Mouse (Mus musculus) thymus, postnatal 25 days (tissue): ENCODE results near the gene Bub1b.

Experiments
- DNase-seq: peaks from one replicate; pipeline ENCODE4 v3.0.0; 2022

The Bub1b gene

DNA sequence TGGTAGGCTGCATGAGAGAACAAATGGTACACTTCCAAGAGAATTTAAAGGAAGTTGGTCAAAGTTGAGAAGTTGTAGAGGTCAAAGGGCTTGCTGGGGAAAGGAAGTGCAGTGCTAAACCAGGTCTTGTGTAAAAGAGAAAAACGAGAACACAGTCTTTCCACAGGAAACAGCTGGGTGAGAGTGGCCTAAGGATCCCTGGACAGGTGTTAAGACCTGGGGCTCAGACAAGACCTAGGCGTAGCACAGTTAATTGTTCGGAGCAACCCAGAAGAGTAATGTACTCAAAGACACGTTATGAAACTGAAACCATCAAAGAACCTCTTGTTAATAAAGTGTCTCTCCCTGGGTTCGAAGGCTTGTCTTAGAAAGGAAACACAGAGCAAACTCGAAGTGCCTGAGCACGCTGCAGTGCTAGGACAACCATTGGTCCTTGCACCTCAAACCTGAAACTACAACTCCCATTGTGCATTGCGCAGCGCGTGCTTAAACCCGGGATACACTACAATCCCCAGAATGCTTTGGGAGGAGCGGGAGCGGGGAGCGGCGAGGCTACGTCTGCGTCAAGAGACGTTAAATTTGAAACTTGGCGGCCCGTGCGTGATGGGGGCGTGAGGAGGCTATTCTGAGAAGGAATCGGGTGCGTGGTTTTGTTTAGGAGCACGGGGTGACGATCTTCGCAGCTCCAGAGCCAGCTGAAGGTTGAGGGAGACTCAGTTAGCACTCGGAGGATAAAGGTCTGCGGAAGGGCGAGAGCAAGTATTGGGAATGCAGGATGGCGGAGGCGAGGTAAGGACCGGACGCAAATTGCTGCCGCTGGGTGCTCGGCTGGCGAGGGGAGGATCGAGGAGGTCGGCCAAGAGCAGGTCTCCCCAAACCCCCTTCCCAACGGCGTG is at the start of gene Bub1b:
Gene Bub1b, plus strand, starts transcription at position 539 of the 896 bp plus-strand sequence.
- peak; percentile 90 for DNase-seq

DNA sequence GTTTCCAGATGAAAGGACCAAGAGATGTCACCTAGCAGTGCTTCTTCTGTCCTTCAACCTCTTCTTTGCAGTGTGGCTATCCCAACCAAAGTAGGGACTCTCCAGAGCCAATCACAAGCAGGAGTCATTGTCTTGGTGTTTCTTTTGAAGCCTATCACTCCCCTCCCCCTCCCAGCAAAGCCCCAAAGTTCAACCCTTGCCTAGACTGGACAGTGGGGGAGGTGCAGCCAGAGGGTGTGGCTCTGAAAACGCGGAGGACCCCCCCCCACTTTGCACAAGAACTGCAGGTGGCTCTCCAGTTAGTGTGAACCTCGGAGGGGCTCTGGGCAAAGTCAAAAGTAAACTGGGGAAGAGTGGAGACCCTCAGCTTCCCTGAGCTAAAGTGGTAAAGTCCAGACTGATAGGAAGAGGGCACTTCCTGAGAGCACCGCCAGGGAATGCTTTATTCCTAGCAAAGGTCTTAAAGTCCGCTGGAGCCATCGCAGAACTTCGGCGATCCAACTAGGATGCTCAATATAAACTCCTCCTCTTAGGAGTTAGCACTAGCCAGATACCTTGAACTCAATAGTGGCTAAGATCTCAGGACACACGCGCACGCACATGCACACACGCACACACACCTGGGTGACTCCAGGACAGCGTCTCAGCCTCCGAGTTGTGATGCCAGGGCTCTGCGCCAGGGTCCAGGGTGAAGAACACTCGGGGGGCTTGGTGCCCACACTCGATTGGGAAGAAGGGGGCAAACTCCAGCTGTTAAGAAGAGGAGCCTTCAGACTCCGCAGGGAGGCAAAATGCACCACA is 49.4 kb upstream of the Bub1b start:
- DNase-seq, result peak; percentile 43

DNA sequence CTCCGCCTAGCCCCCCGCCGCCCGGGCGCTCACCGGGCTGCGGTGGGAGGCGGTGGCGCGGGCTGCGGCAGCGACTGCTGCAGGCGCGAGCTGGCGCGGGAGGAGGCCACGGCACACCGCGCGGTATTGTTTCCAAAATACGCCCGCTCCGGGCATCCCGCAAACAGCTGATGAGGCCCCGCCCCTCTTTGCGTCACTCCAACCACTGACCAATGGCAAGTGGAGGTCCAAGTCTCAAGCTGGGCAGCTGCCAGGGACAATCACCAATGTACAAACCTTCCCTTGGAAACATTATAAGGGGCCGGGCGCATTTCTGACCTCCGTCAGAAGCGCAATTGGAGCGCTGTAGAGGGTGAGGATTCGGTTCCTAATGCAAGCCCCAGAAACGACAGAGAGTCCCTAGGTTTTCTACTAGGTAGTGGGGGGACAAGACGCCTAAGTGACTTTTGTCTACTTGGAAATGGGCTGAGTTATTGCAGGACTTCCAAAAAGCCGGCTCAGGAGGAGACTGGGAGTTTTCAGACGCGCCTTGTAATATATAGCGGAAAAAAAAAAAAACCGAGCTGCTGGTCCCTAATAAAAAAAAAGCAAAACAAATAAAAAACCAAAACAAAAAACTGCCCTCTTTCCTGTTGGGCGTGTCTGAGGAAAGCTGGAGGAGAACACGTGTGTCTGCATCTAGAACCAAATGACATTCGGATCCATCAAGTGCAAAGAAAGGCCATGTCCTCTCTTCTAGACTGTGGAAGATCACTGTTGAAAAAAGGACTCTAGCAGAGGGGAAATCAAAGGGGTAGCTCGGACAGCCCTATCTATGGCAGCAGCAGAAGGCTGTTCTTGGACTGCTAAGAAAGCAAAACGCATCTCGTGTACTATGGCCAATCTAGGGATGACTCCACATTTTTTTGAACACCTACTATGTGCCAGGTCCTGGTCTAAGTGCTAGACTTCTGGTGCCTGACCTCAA is 48.2 kb upstream of the Bub1b start, which contains the start of gene Bmf:
Gene Bmf, minus strand, starts transcription at position 181 of the 967 bp plus-strand sequence.
- DNase-seq, result peak; percentile 83

DNA sequence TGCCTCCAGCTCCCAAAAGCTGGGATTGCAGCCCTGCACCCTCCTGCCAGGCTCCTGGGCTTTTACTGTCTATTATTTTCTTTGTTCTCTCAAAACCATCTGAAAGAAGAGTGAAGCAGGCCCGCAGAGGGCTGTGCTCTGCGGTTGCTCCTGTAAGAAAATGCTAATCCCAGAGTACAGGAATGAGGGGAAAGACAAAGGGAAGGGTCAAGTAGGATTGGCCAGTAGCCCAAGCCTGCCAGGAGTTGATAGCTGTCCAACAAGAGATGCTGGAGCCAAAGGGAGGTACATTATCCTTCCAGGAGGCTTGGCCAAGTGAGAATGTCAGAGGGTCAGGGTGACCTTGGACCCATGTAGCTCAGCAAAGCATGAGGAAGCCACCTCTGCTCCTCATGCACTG is 46.4 kb upstream of the Bub1b start:
- DNase-seq, result no peak

DNA sequence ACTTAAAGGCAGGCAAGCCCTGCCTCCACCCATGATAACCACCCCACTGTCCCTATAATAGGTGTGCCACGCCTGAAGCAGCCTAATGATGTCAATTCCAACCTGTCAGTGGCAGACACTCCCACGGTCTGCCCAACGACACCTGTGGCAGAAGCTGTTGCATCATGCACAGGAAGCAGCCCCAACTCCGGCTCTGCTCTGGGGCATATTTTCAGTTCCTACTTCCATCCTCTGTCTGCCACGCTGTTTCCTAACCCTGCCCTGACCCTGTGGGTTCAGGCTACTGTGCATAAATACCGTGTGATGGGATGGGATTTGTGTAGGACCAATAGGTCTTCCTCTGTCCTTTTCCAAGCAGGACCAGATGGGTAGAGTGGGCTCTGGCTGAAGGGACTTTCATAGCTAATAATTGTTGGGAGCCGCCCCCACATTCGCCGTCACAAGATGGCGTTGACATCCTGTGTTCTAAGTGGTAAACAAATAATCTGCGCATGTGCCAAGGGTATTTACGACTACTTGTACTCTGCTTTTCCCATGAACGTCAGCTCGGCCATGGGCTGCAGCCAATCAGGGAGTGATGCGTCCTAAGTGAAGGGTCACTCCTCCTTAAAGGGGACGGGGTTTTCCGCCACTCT is 43.5 kb upstream of the Bub1b start:
- DNase-seq, result peak; percentile 77

DNA sequence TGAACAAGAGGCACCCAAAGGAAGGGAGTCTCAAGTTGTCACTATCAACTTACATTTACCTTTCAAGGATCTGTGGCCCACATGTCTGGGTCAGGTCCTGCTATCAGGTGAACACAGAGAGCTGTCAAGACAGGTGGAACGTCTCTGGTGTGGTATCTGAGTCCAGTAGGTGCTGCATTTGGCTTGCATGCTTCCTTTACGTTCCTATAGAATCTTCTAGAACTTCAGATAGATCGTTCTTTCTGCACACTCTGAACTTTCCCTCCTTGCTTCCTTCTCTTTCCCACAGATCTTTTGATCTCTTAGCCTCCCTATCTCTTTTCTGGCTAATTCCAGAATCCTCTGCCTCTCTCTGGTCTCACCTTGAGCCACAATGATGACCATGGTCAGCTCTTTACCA is 39.6 kb upstream of the Bub1b start:
- no peak for DNase-seq

DNA sequence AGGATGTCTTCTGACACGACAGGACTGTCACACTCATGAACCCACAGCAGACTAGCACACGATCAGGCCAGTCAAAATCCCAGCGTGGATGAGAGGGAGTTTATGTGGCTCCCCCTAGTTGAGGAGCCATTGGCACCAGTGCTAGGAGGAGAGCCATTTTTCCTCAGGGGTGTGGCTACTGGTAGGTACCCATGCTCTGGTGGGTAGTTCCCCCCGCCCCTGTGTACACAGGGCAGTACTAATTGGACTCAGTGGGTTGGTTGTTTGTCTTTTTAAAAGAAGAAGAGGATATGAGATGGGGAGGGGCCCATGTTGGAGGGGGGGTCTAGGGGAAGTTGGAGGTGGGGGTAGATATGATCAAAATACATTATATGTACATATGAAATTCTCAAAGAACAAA is 36.0 kb upstream of the Bub1b start:
- DNase-seq, result no peak

DNA sequence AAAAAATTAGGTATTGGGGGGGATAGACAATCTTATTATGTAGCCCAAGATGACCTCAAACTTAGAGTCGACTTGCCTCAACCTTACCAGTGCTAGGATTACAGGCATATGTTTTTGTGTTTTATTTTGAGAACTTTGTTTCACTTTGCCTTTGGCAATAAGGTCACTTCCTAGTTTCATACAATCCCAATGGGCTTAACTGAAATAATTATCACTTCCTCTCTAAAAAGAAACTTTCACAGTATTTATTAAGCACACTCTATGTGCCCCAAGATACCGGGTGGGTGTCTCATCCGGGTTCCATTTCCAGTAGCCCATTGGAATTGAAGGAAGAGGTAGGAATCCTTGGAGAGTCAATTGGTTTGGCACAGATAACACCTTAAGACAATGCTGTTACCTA is 35.6 kb upstream of the Bub1b start:
- no peak for DNase-seq

DNA sequence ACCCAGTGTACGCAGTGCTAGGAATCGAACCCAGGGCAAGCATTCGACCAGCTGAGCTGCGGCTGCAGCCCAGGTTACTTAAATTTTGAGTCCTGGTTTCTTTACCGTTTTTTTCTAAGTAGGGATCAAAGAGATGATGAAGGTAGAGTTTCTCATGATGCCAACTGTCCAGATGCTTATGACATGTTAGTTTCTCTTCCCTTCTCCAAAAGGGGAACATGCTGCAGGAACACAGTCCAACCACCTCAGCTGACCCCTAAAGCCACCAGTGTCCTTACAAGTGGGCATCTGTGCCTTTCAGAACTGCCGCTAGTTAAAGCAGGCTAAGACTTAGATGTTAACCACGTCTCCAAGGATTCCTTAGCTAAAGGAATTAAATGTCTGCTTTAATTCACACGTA is 30.8 kb upstream of the Bub1b start:
- DNase-seq, result no peak

DNA sequence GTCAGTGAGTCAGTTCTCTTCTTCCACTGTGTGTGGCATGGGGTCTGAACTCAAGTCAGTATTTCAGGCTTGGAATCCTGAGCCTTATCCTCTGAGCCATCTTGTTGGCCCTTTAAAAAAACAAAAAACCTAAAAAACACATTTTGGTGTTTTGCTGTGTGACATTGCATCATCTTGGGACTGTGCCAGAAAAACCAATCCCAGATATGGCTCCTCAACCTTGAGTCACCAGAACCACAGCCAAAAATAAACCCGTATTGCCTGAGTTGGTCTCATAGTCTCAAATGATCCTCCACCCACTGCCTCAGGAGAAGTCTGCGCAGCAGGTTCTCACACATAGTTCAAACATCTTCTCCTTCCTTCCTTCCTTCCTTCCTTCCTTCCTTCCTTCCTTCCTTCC is 27.1 kb upstream of the Bub1b start:
- no peak for DNase-seq

DNA sequence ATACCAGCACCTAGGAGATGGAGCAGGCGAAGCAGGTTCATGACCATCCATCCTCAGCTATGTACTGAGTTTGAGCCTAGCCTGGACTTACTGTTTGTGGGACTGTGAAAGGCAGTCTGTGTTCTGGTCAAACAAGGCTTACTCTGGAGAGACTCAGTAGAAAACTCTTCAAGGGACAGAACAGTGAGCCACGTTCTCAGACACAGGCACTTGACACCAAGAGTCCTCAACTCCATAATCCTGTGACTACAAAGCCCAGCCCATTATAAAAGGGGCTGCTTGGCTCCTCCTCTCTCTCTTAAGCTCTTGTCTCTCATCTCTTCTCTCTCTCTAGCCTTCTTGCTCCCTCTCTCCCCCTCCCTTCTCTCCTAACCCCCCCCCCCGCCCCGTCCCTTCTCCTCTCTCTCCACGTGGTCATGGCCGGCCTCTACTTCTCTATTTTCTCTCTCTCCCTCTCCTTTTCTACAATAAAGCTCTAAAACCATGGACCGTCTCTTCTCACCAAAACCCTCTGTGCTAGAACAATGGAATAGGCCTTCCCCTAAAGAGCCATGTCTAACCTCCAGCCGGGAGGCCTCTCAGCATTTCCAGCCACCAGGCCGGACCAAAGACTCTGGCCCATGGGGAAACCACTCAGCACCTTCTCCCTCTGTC is 25.7 kb upstream of the Bub1b start:
- no peak for DNase-seq

DNA sequence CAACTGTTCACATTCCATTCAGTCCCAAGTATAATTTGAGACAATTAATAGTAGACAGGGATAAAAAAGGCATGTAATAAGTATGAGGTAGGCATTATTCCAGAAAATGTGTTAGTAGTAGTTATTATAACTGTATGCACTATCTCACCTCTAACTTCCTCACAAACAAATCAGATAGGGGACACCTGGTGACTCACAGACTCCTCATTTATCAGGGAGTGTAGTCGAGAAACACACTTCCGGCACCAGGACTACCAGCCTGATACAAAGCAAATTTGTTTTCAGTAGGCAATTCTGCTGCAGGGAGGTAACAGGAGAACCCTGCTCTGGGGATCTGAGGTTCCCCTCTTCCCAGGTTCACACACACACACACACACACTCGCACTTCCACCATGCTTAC is 24.9 kb upstream of the Bub1b start:
- DNase-seq, result no peak

DNA sequence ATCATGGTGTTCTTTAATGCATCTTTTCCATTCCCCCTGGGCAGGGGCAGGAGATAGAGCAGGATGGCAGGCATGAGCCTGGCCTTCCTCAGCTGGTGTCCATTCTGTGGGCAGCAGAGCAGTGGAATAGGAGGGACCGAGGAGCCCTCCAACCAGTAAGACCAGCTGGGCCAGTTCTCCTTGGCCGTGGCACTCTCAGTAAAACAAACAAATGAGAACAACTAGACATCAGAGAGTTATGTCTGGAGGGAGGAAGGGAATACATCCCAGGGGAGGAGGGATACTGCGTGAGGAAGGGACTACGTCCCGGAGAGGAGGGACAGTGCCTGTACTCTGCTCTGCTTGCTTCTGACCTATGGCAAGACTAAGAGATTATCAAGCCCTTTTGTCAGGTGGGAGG is 12.0 kb upstream of the Bub1b start:
- DNase-seq, result no peak

DNA sequence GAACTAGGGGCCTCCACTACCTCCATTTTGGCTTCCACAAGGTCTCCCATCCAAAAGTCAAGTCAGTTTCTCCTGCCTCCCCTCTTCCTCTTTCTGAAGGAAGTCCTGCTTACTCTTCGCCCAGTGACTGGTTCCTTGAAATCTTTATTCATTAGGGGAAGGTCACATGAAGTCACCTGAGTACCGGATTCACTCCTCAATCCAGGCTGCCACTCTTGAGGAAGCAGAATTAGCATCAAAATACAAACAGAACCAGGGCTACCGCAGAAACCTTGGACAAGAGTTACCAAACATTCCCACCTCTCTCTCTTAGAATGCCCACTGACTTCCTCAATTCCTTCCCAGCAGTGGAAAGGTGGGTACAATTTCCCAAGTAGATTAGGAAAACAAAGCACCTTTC is 10.3 kb upstream of the Bub1b start:
- DNase-seq, result no peak

DNA sequence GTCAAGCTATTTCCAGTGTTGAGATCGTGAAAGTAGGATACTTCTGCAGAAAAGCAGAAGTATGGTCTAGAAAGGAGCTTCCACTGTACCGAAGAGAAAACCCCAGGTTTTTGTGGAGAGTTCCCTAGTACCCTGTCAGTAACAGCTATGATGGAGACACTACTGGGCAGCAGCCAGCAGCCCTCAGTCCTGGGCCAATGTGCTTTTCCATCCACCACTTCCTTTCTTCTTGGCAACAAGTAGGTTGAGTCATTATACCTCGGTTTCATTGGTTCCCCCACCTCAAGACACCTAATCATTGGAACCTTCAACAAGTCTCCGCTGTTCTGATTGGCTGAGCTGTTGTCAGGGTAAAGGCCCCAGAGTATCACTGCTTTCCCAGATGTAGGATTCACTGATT is 6.9 kb upstream of the Bub1b start:
- DNase-seq, result no peak

DNA sequence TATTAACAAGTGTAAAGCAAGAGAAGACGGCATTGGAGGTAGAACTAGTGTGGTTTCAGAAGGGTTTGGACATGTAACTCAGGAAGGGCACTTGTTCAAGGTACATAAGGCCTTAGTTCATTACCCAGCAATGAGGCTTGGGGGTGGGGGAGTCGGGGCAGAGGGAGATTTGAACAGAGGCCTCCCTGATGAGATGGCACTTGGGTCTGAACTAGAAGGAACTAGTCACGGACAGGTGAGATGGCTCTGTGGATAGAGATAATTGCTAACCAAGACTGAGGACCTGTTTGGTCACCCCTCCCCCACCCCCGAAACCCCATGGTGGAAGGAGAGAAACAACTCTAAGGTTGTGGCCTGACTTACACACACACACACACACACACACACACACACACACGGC is 1.1 kb downstream of the Bub1b start:
- no peak for DNase-seq

DNA sequence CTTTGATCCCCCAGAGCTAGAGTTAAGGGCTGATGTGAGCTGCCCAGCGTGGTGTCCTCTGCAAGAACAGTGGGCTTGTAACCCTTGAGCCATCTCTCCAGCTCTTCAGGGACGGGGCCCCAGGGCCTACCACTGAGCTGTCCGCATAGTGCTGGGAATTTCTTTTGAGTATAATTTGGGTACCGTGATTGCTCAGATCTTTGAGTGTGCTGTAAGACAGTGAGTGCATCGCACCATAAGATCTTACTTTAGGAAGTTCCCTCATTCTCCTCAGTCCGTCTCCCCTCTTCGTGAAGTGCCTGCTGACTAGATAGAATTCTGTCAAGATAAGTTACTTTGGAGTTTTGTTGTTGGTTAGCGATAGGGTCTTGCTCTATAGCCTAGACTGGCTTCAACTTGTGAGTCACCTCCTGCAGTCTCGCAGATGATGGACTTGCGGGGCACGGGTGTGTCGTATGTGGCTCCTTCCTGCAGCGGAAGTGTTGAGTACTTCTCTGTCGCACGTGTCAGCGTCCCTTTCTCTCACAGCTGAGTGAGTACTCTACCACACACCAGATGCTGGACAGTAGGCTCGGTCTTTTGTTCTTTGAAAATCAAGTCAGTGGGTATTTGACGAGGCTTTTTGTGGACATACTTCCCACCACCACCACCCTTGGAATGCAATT is 3.7 kb downstream of the Bub1b start:
- no peak for DNase-seq

DNA sequence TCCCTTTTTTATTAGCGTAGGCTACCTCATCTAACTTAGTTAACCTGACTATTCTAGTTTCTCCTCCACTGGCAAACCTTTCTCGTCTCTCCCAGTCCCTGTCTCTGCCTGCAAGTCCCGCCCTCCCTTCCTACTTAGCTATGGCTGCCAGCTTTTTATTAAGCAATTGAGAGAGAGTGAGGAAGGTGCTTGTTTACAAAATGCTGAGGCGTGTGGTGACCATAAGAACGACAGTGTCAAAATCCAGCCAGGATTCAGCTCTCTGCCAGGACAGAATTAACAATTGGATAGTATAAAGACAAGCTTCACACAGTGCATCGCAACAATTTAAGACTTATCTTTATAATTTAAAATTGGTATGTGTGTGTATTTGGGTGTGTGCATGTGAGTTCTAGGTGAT is 6.1 kb downstream of the Bub1b start:
- DNase-seq, result no peak

DNA sequence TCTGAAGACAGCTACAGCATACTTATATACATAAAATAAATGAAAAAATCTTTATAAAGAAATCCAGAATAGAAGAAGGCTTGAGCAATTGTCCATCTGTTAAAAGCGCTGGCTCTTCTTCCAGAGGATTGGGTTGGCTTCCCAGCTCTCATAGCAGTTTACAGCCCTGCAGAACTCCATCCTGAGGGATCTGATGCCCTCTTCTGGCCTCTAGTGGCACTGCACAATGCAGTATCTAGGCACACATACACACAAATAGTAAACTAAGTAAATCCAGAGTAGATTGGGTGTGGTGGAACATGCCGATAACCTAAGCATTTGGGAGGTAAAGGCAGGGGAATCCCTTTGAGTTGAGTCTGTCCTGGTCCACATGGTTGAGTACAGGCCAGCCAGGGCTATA is 8.0 kb downstream of the Bub1b start:
- peak; percentile 75 for DNase-seq

DNA sequence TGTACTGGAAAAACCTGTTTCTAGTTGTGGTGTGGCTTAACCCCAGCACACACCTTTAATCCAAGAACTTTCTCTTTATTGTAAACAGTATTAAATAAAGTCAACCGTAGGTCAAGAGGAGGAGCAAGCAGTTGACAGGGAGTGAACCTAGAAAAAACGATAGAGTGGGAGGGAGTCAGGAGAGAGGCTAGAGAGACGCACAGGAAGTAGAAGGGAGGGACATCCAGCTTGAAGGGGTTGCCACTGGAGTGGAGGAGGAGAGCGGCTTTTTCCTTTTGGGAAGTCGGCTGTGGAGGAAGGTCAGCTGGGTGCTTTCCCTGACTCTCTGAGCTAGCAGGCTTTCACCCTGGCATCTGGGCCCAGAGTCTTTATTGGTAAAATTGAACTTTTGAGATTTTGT is 9.0 kb downstream of the Bub1b start:
- DNase-seq, result no peak

DNA sequence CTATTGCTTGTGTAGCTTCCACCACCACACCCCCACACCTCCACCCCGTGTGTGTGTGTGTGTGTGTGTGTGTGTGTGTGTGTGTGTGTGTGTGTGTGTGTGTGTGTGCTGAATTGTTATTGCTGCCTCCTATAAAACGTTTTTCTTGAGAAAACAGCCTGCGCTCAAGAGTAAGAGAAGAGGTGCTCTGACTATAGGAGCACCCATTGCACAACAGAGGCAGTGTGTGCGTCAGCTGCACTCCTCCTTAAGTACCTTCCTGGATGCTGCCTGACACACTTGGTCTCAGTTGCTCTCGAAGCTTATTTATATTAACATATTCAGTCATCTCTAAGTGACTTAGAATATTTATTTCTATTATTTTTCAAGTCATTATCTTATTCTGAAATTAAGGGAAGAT is 20.0 kb downstream of the Bub1b start:
- no peak for DNase-seq
